Mouse (Mus musculus) frontal cortex, adult 2 months (tissue): ENCODE data around the gene Ppm1e. TPM values are rescaled to one million over a fixed set of nuclear protein-coding genes. Genes with fewer than 3 reads are reported as not detected.
A peak's percentile ranks its signal among the peaks of the same experiment; 100 is the strongest.
"Not testable (repeated sequence)": the region's sequence is repeated elsewhere in the genome, so short reads cannot be mapped to it uniquely, and the experiment has no call there.

Source experiments
- DNase-seq, 2 experiments: peaks; one replicate each; pipeline ENCODE4 v3.0.0; 2022; ENCODE audit warnings: low spot score in 1 of 2; ENCODE audit errors: extremely low spot score in 1 of 2
- polyA plus RNA-seq: library from polyadenylated mRNA; depleted of rRNA; stranded (reverse); fragments of >200 nt; gene quantifications from 2 replicates; pipeline ENCODE4 v1.2.3, GENCODE M21; 2012

Gene Ppm1e
- polyA plus RNA-seq, 1 experiment = 144 TPM

DNA sequence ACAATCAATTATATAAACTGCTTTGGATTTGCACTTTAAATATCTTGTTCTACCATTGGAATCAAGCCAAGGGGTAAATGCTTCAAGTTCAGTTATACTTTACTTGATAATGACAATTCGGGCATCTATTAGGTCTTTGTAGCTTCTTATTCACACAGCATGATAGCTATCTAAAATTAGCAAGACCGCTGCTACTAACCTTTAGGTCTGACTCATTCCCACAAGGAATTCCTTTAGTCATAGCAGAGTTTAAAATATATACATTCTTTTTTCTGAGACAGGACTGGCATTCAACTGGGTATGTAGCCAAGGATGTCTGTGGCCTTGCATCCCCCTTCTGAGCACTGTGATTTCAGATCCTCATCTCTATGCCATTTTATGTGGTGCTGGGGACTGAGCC lies 48.5 kb downstream of the Ppm1e start:
- DNase-seq = no peak

DNA sequence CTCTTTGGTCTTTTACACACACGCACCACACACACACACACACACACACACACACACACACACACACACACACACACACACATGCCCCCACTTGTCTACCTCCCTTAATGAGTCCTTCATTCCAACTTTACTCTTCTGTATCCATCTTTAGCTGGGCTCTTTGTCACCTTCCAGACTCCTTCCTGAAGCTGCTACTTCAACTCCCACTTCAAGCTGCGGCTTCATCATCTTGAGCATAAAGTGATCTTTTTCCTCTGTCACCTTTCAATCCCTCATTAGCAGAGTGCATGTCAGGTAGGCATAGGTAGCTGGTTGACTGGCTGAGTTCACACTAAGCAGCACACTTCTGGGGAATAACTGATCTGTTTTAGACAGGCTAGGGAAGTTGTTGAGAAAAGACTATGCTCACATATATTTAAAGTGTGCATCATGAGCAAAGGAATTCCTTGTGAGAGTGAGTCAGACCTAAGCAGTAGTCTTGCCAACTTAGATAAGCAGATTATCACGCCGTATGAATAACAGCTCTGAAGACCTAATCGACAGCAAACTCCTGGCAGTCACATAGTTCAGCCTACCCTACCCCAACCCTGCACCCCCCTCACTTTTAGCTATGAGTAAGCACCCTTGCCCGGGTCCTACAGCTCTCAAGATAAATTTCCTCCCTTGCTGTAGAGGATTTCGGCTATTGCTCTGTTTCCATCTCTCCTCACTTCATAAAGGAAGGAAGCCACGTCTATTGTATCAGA lies 49.3 kb downstream of the Ppm1e start:
- DNase-seq = peak in 1 of 2 experiments; percentile 45

DNA sequence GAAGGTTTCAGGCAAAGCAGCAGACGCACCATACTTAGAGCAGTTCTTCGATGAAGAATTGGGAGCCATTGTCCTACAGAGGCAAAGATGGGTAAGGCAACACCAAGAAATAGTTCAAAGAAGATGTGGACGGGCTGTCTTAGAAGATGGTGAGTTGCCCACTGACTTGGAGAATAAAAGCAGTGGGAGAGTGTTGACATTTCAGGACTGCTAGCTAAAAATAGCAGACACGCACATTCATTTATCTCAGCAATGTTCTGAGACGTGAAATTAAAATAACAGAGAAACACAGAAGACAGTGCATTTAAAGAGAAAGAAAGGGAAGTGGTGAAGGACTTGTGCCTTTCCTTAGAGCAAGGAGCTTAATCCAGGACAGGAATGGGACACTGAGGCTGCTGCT lies 59.8 kb downstream of the Ppm1e start:
- no peak for DNase-seq

DNA sequence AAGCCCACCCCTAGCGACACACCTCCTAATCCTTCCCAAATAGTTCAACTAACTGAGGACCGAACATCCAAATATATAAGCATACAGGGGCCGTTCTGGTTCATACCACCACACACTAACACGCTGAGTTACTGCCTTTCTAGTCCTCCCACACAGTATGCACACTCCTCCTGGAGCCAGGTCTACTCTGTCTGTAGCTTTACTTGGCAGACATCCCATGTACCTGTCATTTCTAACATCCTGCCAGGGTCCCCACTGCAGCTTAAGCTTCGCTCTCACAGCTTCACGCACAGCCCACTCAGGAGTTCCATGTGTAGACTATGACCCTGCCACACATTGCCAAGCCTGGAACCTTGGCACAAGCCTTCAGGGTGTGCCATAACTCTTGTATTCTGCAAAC lies 62.4 kb downstream of the Ppm1e start:
- DNase-seq = no peak

DNA sequence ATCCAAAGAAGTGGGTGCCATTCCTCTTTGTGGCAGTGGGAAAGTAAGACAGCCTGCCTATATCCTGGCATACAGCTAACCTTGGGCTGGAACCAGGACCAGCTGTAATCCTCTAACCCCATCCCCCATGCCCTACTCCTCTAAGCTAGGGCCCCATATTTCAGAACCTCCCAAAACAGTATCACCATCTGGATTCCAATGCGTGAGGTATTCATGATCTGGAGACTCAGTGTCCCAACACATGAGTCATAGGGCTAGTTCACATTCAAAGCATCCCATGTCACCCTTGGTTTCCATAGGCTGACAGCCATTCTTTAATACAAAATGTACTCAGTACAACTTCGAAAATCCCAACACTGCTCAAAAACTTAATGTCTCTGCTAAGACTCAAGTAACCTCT lies 63.2 kb downstream of the Ppm1e start:
- no peak for DNase-seq

DNA sequence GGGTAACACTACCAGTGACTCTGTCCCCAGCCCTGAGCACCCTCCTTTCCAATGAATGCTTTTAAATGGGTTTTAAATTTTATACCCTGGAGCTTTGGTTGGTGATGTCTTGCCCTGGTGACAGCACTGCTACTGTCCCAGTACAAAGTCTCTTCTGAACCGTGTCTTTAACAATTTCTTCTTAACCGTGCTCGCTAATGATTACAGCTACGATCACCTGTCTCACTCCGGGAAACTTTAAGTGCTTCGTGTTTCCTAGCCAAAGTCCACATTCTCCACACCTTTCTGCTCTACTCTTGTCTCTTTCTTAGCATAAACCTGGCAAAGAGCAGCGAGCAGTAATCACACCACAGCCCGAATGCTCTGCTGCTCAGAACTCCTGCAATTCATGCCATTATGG lies 69.5 kb downstream of the Ppm1e start:
- no peak for DNase-seq

DNA sequence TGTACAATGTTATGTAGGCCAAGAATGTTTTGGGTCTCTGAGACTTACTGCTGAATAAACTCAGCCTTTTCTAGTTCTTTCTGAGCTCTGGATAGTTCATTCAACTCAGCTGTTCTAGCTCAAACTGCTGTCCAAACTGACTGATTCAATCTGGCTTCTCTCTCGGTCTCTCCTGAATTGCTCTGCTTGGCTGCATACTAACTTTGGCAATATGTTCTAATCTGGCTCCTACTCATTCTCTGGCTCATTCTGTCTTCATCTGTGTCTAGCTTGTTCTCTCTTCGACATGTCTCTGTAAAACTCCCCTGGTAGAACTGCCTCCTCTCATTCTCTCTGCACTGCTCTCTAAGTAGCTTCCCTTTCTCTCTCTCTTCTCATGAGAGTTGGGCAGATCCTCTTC lies 72.6 kb downstream of the Ppm1e start:
- DNase-seq = no peak

DNA sequence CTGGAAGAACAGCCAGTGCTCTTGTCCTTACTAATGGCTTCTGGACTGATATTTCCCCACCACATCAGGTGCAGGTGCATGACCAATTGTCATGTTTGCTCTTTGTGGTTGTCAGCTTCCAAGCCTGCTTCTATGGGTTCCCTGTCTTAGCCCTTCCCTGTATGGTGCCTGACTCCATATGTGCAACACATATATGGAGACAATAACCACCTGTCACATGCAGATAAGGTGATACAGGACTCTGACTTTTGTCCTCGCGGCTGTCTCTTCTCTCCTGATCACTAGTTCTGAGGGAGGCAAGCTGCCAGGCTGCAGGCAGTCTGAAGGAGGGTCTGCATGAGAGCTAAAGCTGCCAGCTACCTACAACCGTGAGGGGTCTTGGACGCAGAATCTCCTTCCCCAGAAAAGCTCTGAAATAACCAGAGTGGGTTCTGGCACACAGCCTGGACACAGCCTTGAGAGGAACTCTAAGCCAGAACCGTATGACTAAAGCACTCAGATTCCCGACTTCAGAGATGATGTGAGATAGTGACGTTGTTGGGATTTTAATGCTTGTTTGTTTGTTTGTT lies 76.8 kb downstream of the Ppm1e start:
- no peak for DNase-seq

DNA sequence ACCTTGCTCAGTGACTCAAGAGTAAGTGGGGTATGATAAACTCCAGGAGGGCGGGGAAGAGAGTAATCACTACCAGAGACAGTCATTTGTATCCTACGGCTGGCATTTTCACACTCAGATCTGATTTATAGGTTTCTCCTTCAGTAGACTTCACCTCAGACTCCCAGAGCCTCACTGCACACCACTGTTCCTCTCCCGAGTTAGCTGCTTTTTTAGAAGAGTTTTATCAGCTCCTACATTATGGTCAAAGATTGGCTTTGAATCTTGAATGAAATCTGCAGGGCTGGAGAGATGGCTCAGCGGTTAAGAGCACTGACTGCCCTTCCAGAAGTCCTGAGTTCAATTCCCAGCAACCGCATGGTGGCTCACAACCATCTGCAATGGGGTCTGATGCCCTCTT lies 79.4 kb downstream of the Ppm1e start:
- DNase-seq = no peak

DNA sequence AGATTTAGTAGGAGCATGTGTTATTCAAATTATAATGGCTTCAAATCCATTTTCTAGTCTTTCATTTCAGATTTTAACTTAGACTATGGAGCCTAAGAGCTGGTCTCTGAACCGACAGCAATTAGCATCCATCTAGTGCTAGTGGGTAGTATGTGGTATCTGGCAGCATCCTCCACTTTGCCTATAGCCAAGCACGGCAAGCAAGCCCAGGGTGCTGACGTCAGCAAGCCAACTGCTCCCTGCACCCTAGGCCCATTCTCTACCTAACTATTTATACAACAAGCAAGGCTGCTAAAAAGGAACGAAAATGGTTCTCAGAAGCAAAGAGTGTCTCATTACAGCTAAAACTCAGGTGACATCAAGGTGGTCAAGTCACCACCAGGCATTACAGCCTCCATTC lies 80.0 kb downstream of the Ppm1e start:
- DNase-seq = no peak

DNA sequence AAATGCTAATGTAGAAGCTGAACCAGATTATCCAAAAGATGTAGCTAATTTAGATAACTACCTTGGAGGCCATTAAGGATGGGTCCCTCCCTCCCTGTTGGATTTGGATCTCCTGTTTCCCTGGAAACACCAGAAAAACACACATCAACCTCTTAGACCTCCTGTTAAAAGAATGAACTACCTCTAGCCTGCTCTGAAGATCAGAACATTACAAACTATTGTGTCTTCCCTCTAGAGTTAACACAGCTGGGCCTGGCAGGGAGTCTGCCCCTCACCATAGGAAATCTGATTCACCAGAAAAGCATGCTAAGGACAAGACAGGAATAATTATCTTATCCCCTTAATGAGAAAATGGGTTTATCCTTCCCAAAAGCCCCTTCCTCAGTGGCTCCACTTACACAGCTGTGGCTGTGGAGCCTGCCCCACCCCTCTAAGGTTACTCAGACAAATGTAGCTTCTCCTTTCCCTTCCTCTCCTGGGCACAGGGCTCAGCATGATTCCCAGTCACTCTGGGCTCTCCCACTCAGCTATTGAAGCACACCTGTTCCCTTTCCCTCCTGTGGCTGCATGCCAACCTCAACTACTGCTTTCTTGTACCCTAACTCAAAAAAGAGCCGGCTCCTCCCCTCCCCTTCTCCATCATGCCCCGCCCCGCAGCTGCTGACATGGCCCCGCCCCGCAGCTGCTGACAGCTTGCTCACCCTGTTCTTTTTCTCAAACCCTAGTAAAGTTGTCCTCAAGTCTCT lies 82.4 kb downstream of the Ppm1e start:
- DNase-seq = no peak

DNA sequence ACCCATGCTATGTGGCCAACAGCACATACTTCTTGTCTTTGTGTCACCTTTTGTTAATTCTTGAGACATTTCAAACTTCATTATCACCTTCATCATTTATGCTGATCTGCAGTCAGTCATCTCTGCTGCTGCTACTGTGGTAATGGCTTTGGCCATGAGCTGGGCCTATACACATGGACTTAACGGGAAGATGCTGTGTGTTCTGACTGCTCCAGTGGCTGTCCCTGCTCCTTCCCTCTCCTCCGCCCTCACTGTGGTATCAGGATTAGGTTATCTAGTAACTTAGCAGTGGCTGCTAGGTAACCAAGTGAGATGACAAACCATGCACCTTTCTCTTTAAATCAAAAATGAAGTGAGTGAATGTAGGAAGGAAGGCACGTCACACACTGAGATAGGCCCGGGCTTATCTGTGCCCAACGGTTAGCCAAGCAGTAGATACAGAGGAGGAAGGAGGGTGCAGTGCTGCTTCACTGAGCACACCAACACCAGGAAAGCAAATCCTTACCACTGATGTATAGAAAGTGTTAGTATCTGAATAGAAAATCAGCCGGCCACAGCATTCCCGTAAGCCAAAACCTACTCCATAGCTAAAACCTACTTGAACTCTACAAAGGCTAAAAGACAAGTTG lies 83.3 kb downstream of the Ppm1e start:
- DNase-seq = no peak

DNA sequence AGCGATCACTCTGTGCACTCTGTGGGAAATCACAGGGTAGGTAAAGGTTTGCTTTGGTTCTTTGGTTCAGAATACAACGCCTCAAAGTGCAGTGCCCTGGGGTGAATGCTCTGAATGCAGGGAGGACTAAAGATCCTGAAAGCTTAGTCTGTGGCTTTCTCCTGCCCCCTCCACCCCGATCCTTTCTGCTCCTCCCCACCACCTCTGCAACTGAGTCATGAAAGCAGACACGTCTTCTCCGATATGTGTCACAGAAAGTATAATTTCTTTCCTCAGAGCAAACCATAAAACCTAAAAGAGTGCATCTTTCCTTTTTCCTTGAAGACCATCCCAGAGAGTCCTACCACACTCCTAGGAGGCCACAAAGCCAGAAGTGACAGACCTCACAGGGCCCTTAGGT lies 86.1 kb downstream of the Ppm1e start:
- no peak for DNase-seq

DNA sequence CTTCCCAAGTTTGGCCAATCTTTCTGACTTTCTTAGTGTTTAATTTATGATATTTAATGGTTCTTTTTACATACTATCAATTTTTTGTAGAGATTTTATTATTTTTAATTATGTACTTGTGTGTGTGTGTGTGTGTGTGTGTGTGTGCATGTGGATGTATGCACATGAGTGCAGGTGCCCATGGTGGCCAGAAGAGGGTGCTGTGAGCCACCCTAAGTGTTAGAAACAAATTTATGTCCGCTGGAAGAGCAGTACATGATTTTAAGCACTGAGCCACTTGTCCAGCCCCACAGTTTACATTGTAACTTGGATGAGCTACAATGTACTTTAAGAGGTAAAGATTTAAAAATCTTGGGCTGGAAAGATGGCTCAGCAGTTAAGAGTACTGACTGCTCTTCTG lies 87.3 kb downstream of the Ppm1e start:
- DNase-seq = no peak

DNA sequence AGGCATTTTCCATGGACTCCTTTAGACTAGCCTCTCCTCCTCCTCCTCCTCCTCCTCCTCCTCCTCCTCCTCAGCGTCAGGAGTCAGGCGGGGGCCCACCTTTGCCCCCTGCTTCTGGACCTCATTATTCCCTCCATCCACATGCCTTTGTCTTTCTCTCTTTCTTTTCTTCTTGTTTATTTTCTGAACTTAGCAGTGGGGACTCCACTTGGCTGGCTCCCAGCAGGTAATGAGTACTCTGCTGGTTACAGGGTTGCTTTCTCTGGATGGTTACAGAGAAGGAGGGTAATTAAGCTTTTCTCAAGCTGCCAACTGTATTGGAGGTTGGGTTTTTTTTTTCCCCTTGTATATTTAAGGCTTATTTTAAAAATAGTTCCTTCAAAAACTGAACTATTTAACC lies 87.9 kb downstream of the Ppm1e start:
- peak in 1 of 2 experiments; percentile 45 for DNase-seq

DNA sequence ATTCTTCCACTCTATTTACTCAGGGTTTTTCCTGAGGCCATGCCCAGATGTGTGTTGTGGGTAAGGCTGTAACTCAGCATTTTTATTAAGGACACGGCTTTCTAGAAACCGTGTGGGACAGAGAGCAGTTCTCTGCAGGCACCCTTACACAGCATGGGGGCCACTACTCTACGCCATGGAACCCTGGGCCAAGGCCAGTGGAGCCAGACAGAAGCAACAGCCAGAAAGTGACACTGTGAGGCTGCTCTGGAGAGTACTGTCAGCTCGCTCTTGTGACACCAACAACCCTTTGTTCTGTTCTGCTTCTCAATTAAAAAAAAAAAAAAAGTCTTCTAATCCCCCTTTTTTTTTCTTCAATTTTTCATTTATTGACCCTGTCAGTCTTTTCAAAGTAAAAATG lies 88.4 kb downstream of the Ppm1e start:
- DNase-seq = no peak

DNA sequence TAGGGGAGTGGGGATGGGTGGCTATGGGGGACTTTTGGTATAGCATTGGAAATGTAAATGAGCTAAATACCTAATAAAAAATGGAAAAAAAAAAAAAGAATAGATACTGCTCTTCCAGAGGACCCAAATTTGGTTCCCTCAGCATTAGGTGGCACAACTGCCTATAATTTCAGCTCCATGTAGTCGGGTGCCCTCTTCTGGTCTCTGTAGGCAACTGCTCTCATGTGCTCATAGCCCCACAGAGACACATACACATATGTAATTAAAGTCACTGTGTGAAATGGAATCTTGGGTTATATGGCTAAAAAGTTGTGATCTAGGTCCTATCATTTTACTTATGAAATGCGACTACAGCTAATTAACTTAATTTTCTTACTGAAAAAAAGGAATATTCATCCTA lies 90.0 kb downstream of the Ppm1e start:
- no peak for DNase-seq

DNA sequence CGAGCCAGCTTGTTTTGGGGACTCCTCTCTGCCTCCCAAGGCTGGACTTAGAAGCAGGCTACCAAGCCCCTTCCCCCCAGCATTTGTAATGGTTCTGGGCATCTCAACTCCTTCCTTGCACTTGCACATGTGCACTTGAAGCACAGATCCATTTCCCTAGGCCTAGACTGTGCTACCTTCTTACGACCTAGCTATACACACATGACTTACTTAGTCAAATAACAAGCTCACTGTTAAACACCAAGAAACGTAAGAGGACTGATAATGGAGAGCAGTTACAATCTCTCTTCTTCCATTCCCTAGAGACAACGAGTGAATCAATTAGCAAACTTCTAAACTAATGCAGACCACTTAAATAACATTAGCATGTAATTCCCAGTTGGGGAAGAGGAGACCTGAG lies 92.6 kb downstream of the Ppm1e start:
- no peak for DNase-seq

DNA sequence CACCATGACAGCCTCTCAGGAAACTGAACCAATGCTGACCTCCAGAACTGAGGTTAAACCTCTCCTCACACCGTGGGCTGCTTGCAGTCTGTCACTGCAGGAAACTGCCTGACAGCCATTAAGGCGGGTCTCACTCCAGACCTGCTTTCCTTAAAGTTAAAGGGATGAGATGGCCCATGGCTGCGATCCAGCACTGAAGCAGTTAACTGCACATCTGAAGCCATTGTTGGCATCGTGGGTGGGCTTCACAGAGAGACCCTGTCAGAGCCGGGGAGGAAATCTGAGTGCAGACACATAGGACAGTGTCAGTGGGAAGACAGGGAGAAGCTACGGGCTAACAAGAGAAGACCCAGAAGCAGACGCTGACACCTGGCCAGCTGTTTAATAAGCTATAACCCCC lies 94.9 kb downstream of the Ppm1e start:
- no peak for DNase-seq

DNA sequence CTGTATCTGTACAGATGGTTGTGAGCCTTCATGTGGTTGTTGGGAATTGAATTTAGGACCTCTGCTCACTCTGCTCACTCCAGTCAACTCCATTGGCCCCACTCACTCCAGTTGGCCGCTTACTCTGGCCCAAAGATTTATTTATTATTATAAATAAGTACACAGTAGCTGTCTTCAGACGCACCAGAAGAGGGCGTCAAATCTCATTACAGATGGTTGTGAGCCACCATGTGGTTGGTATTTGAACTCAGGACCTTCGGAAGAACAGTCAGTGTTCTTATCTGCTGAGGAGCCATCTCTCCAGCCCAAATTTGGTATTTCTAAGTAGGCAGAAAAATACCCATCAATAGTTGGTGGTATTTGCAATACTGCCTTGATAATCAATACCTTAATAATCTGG lies 97.1 kb downstream of the Ppm1e start:
- not testable (repeated sequence) for DNase-seq

DNA sequence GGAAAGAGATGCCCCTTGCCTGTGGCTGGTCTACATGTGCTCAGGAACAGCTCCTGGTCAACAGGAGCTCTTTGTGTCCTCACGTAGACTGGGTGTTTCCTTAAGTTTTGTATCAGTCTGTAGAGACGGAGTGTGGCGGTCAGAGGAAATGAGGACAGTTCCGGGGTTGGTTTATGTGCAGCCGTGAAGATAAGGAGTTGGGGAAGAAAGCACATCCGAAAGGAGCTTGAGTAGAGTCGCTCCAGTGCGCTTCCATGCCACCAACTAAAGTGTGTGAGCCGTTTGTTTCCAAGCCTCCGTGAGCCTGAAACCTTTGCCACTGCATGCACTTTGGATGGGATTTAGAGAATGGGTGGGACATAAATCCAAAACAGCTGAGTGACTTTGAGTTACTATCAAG lies 99.0 kb downstream of the Ppm1e start:
- DNase-seq = no peak

DNA sequence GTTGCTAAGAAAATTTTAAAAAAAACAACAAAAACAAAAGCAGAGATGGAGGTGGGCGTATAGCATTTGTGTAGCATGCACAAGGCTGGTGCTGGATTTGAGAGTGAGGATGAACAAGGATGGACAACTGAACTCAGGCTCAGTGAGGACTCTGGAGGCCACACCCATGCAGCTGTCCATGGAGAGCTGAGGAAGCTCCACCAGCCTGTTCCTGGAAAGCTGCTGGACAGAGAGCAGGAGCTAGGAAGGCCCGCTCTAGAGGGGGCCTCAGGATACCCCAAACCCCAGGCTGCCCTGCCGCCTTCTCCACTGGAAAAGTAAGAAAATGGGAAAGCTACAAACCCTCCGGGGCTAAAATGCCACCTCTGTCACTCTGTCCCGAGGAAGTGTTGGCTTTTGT lies 101.5 kb downstream of the Ppm1e start:
- no peak for DNase-seq
